Mouse (Mus musculus) intestine, embryonic 14.5 days (tissue): Measurements from ENCODE around the gene Zbtb12. TPM values are rescaled to one million over a fixed set of nuclear protein-coding genes. Genes with fewer than 3 reads are reported as not detected.

Experiments used
- ATAC-seq: fragments of 200-750 bp; cut with Nextera tagmentation; replicated peaks from 2 replicates; pipeline ENCODE4 v1.8.0; 2017; ENCODE audit warnings: low read depth, moderate number of reproducible peaks, moderate TSS enrichment, moderate library complexity; ENCODE audit not compliant: low FRiP score, low TSS enrichment
- DNase-seq: peaks from one replicate; pipeline ENCODE4 v3.0.0-alpha.2; 2018; ENCODE audit warnings: low spot score
- H3K27ac ChIP-seq: fragments of 300-500 bp; sonication (generic); 2 replicates; pipeline ENCODE4 v1.5.1; 2014; ENCODE audit warnings: low read depth, mild to moderate bottlenecking, control low read depth
- H3K27me3 ChIP-seq: fragments of 300-500 bp; sonication (generic); replicated peaks from 2 replicates; pipeline ENCODE4 v1.6.1; 2014; ENCODE audit warnings: low read length, control low read depth; ENCODE audit not compliant: control insufficient read depth, insufficient read depth
- H3K36me3 ChIP-seq: fragments of 300-500 bp; sonication (generic); 2 replicates; pipeline ENCODE4 v1.6.1; 2014; ENCODE audit warnings: low read length, control low read depth; ENCODE audit not compliant: control insufficient read depth, insufficient read depth
- H3K4me1 ChIP-seq: fragments of 300-500 bp; sonication (generic); replicated peaks from 2 replicates; pipeline ENCODE4 v1.6.1; 2014; ENCODE audit warnings: low read length, control low read depth, mixed read lengths; ENCODE audit not compliant: control insufficient read depth, insufficient read depth
- H3K4me2 ChIP-seq: fragments of 300-500 bp; sonication (generic); 2 replicates; pipeline ENCODE4 v1.6.1; 2014; ENCODE audit warnings: low read length
- H3K4me3 ChIP-seq: fragments of 300-500 bp; sonication (generic); 2 replicates; pipeline ENCODE4 v1.5.1; 2014; ENCODE audit warnings: low read depth, low read length, control low read depth, mixed read lengths
- H3K9ac ChIP-seq: fragments of 300-500 bp; sonication (generic); 2 replicates; pipeline ENCODE4 v1.6.1; 2014; ENCODE audit warnings: mild to moderate bottlenecking, low read length
- H3K9me3 ChIP-seq: fragments of 300-500 bp; sonication (generic); 2 replicates; pipeline ENCODE4 v1.6.1; 2016; ENCODE audit warnings: low read length, control low read depth; ENCODE audit not compliant: control insufficient read depth
- WGBS: fragments of 180-500 bp; shearing (Covaris S2); extraction: QIAGEN DNeasy Blood & Tissue Kit; methylation state at CpG from one replicate; pipeline ENCODE4 v1.1.7; 2014; 5-methylcytosine and 5-hydroxymethylcytosine counted together
- polyA plus RNA-seq: library from polyadenylated mRNA; unstranded; fragments of >200 nt; fragmentation: Nextera tagmentation; extraction: Ambion mirVana; gene quantifications from 2 replicates; pipeline ENCODE4 v1.2.1, GENCODE M21; 2014

Gene Zbtb12
- polyA plus RNA-seq, 1 experiment from 2014 or later, result 1.4 TPM

GRCm38 (mm10) chr17:34884704-34885103 lies 5.4 kb downstream of the Zbtb12 start:
- WGBS, result 82% methylated on average over 6 of the region's 6 CpGs
- no peak overlapping the region for H3K27ac ChIP-seq
- DNase-seq (no peak), ATAC-seq (no peak)
- no peak overlapping the region for H3K4me2 ChIP-seq
- no peak overlapping the region for H3K4me3 ChIP-seq
- H3K9ac ChIP-seq, result no peak overlapping the region
- H3K36me3 ChIP-seq, result no peaks in the 10 kb centered on the region
- H3K4me1 ChIP-seq, result no peaks in the 10 kb centered on the region
- no peaks in the 10 kb centered on the region for H3K27me3 ChIP-seq
- no peaks in the 10 kb centered on the region for H3K9me3 ChIP-seq

GRCm38 (mm10) chr17:34885615-34886014 lies 6.3 kb downstream of the Zbtb12 start:
- Histone ChIP-seq H3K4me3 (no peak overlapping the region), H3K9me3 (no peaks in the 10 kb centered on the region), H3K4me2 (no peak overlapping the region), H3K9ac (no peak overlapping the region), H3K4me1 (no peaks in the 10 kb centered on the region), H3K36me3 (no peaks in the 10 kb centered on the region), H3K27me3 (no peaks in the 10 kb centered on the region), H3K27ac (no peak overlapping the region)
- ATAC-seq, result no peak
- DNase-seq, result no peak
- 74% methylated on average over 3 of the region's 3 CpGs for WGBS

- no peaks in the 10 kb centered on the region for H3K9me3 ChIP-seq
- H3K4me1 ChIP-seq, result no peaks in the 10 kb centered on the region
- no peak overlapping the region for H3K4me3 ChIP-seq
- H3K4me2 ChIP-seq, result no peak overlapping the region
- H3K27me3 ChIP-seq, result no peaks in the 10 kb centered on the region
- H3K27ac ChIP-seq, result no peak overlapping the region
- DNase-seq (no peak), ATAC-seq (no peak)
- 85% methylated on average over 5 of the region's 5 CpGs for WGBS
- no peaks in the 10 kb centered on the region for H3K36me3 ChIP-seq
- no peak overlapping the region for H3K9ac ChIP-seq
Observed at GRCm38 (mm10) chr17:34887942-34888341, 8.7 kb downstream of the Zbtb12 start.

GRCm38 (mm10) chr17:34890074-34890743 lies 10.9 kb downstream of the Zbtb12 start:
- no peak for ATAC-seq
- no peak for DNase-seq
- H3K4me2 ChIP-seq, result no peak overlapping the region
- no peak overlapping the region for H3K4me3 ChIP-seq
- no peak overlapping the region for H3K27ac ChIP-seq
- WGBS, result 83% methylated on average over 12 of the region's 12 CpGs
- peaks cover 5% of the 10 kb centered on the region for H3K4me1 ChIP-seq
- H3K36me3 ChIP-seq, result no peaks in the 10 kb centered on the region
- no peaks in the 10 kb centered on the region for H3K27me3 ChIP-seq
- H3K9me3 ChIP-seq, result no peaks in the 10 kb centered on the region
- H3K9ac ChIP-seq, result no peak overlapping the region

GRCm38 (mm10) chr17:34891377-34891776 lies 12.1 kb downstream of the Zbtb12 start:
- no peak for DNase-seq
- H3K9ac ChIP-seq, result no peak overlapping the region
- H3K27ac ChIP-seq, result no peak overlapping the region
- ATAC-seq, result no peak
- whole genome bisulfite sequencing, result 92% methylated on average over 2 of the region's 2 CpGs
- no peaks in the 10 kb centered on the region for H3K9me3 ChIP-seq
- no peak overlapping the region for H3K4me3 ChIP-seq
- 0 out of 2 replicates have a peak, but pooled peaks cover 2% of the 10 kb centered on the region for H3K36me3 ChIP-seq
- H3K27me3 ChIP-seq, result no peaks in the 10 kb centered on the region
- H3K4me1 ChIP-seq, result peaks cover 13% of the 10 kb centered on the region
- H3K4me2 ChIP-seq, result no peak overlapping the region

- 0 out of 2 replicates have a peak overlapping the region, but pooled peaks have one; percentile 68 for H3K4me3 ChIP-seq
- H3K36me3 ChIP-seq, result 0 out of 2 replicates have a peak, but pooled peaks cover 4% of the 10 kb centered on the region
- no peaks in the 10 kb centered on the region for H3K27me3 ChIP-seq
- DNase-seq, result no peak
- peaks cover 13% of the 10 kb centered on the region for H3K4me1 ChIP-seq
- H3K4me2 ChIP-seq, result peak overlapping the region; percentile 68
- H3K9me3 ChIP-seq, result no peaks in the 10 kb centered on the region
- WGBS, result 75% methylated on average over 12 of the region's 12 CpGs
- H3K27ac ChIP-seq, result peak overlapping the region; percentile 44; the same call in 1 of the 2 replicates
- H3K9ac ChIP-seq, result peak overlapping the region; percentile 14; the same call in 1 of the 2 replicates
- no peak for ATAC-seq
Observed at GRCm38 (mm10) chr17:34893072-34893824, 14.0 kb downstream of the Zbtb12 start.

- H3K36me3 ChIP-seq, result 0 out of 2 replicates have a peak, but pooled peaks cover 4% of the 10 kb centered on the region
- H3K4me2 ChIP-seq, result peak overlapping the region; percentile 68
- no peaks in the 10 kb centered on the region for H3K9me3 ChIP-seq
- peak overlapping the region; percentile 68 for H3K4me3 ChIP-seq
- DNase-seq (peak; percentile 96), ATAC-seq (peak; percentile 85)
- H3K9ac ChIP-seq, result peak overlapping the region; percentile 88
- H3K4me1 ChIP-seq, result peaks cover 13% of the 10 kb centered on the region
- H3K27me3 ChIP-seq, result no peaks in the 10 kb centered on the region
- under 1% methylated on average over 45 of the region's 51 CpGs for WGBS
- H3K27ac ChIP-seq, result peak overlapping the region; percentile 91
Observed at GRCm38 (mm10) chr17:34894074-34894597, 14.9 kb downstream of the Zbtb12 start.

- H3K27me3 ChIP-seq, result no peaks in the 10 kb centered on the region
Observed at GRCm38 (mm10) chr17:34894801-34895530, 15.7 kb downstream of the Zbtb12 start.

More at GRCm38 (mm10) chr17:34894801-34895530, 15.7 kb downstream of the Zbtb12 start:
- WGBS, result 9% methylated on average over 44 of the region's 51 CpGs
- ATAC-seq (peak; percentile 16; the same call in 1 of the 2 replicates), DNase-seq (peak; percentile 78)
- H3K4me3 ChIP-seq, result peak overlapping the region; percentile 68
- peak overlapping the region; percentile 68 for H3K4me2 ChIP-seq
- H3K9me3 ChIP-seq, result no peaks in the 10 kb centered on the region
- H3K27ac ChIP-seq, result peak overlapping the region; percentile 91
- peak overlapping the region; percentile 88 for H3K9ac ChIP-seq
- 0 out of 2 replicates have a peak, but pooled peaks cover 4% of the 10 kb centered on the region for H3K36me3 ChIP-seq
- H3K4me1 ChIP-seq, result peaks cover 14% of the 10 kb centered on the region
